Mouse (Mus musculus): Measurements from ENCODE around the gene Dnm1. TPM values are rescaled to one million over a fixed set of nuclear protein-coding genes. Genes with fewer than 3 reads are reported as not detected.
A peak's percentile ranks its signal among the peaks of the same experiment; 100 is the strongest.

The Dnm1 gene
- polyA plus RNA-seq, 1 experiment from 2014 or later, result 12.4 TPM

GRCm38 (mm10) chr2:32357710-32358109 is 4.6 kb upstream of the Dnm1 start:
- no peaks in the 10 kb centered on the region for H3K36me3 ChIP-seq (ENCODE audit: control insufficient read depth, insufficient read depth, low read length)
- ATAC-seq (replicated peaks; ENCODE audit: low FRiP score) (no peak), DNase-seq (ENCODE audit: low spot score) (no peak)
- peaks cover 2% of the 10 kb centered on the region; the same call in 1 of the 2 replicates for H3K4me1 ChIP-seq (replicated peaks; ENCODE audit: control insufficient read depth, insufficient read depth, low read length)
- H3K9me3 ChIP-seq (ENCODE audit: control insufficient read depth, low read length), result no peaks in the 10 kb centered on the region
- H3K27ac ChIP-seq (ENCODE audit: low read depth, low read length), result no peak overlapping the region
- H3K27me3 ChIP-seq (ENCODE audit: control insufficient read depth, insufficient read depth, low read length), result peaks cover 5% of the 10 kb centered on the region
- H3K9ac ChIP-seq (ENCODE audit: low read length), result no peak overlapping the region
- H3K4me3 ChIP-seq (ENCODE audit: low read depth, low read length), result no peak overlapping the region
- H3K4me2 ChIP-seq (ENCODE audit: low read depth, low read length, severe bottlenecking), result no peak overlapping the region
- WGBS, result 79% methylated on average over 3 of the region's 3 CpGs

GRCm38 (mm10) chr2:32356216-32356615 is 3.1 kb upstream of the Dnm1 start:
- H3K4me2 ChIP-seq (ENCODE audit: low read depth, low read length, severe bottlenecking), result no peak overlapping the region
- H3K27me3 ChIP-seq (ENCODE audit: control insufficient read depth, insufficient read depth, low read length), result no peaks in the 10 kb centered on the region
- peaks cover 7% of the 10 kb centered on the region; the same call in 1 of the 2 replicates for H3K4me1 ChIP-seq (replicated peaks; ENCODE audit: control insufficient read depth, insufficient read depth, low read length)
- H3K9me3 ChIP-seq (ENCODE audit: control insufficient read depth, low read length), result no peaks in the 10 kb centered on the region
- WGBS, result 85% methylated on average over 10 of the region's 10 CpGs
- ATAC-seq (replicated peaks; ENCODE audit: low FRiP score) (no peak), DNase-seq (ENCODE audit: low spot score) (no peak)
- no peak overlapping the region for H3K9ac ChIP-seq (ENCODE audit: low read length)
- H3K4me3 ChIP-seq (ENCODE audit: low read depth, low read length), result no peak overlapping the region
- no peak overlapping the region for H3K27ac ChIP-seq (ENCODE audit: low read depth, low read length)
- no peaks in the 10 kb centered on the region for H3K36me3 ChIP-seq (ENCODE audit: control insufficient read depth, insufficient read depth, low read length)

GRCm38 (mm10) chr2:32354336-32354895 is 1.3 kb upstream of the Dnm1 start:
- 81% methylated on average over 3 of the region's 3 CpGs for WGBS
- Histone ChIP-seq H3K9me3 (ENCODE audit: control insufficient read depth, low read length) (no peaks in the 10 kb centered on the region), H3K27ac (ENCODE audit: low read depth, low read length) (no peak overlapping the region), H3K36me3 (ENCODE audit: control insufficient read depth, insufficient read depth, low read length) (no peaks in the 10 kb centered on the region), H3K9ac (ENCODE audit: low read length) (no peak overlapping the region), H3K4me1 (replicated peaks; ENCODE audit: control insufficient read depth, insufficient read depth, low read length) (0 out of 2 replicates have a peak, but pooled peaks cover 7% of the 10 kb centered on the region), H3K4me3 (ENCODE audit: low read depth, low read length) (no peak overlapping the region), H3K4me2 (ENCODE audit: low read depth, low read length, severe bottlenecking) (no peak overlapping the region), H3K27me3 (ENCODE audit: control insufficient read depth, insufficient read depth, low read length) (no peaks in the 10 kb centered on the region)
- ATAC-seq (replicated peaks; ENCODE audit: low FRiP score), result no peak
- DNase-seq (ENCODE audit: low spot score), result no peak

GRCm38 (mm10) chr2:32353836-32354235 is 698 bp upstream of the Dnm1 start:
- DNase-seq (ENCODE audit: low spot score), result no peak
- Histone ChIP-seq H3K4me1 (replicated peaks; ENCODE audit: control insufficient read depth, insufficient read depth, low read length) (0 out of 2 replicates have a peak, but pooled peaks cover 7% of the 10 kb centered on the region), H3K27ac (ENCODE audit: low read depth, low read length) (no peak overlapping the region), H3K4me2 (ENCODE audit: low read depth, low read length, severe bottlenecking) (no peak overlapping the region), H3K36me3 (ENCODE audit: control insufficient read depth, insufficient read depth, low read length) (no peaks in the 10 kb centered on the region), H3K4me3 (ENCODE audit: low read depth, low read length) (no peak overlapping the region), H3K9me3 (ENCODE audit: control insufficient read depth, low read length) (no peaks in the 10 kb centered on the region), H3K27me3 (ENCODE audit: control insufficient read depth, insufficient read depth, low read length) (no peaks in the 10 kb centered on the region), H3K9ac (ENCODE audit: low read length) (no peak overlapping the region)
- no peak for ATAC-seq (replicated peaks; ENCODE audit: low FRiP score)
- WGBS, result 70% methylated on average over 6 of the region's 6 CpGs

GRCm38 (mm10) chr2:32352151-32353006 is 759 bp downstream of the Dnm1 start, which contains the start of gene Ciz1:
Gene Ciz1, plus strand, starts transcription at chr2:32352327.
- WGBS, result under 1% methylated on average over 37 of the region's 52 CpGs
- Histone ChIP-seq H3K27me3 (ENCODE audit: control insufficient read depth, insufficient read depth, low read length) (no peaks in the 10 kb centered on the region), H3K4me1 (replicated peaks; ENCODE audit: control insufficient read depth, insufficient read depth, low read length) (0 out of 2 replicates have a peak, but pooled peaks cover 7% of the 10 kb centered on the region), H3K4me3 (ENCODE audit: low read depth, low read length) (peak within 1 kb of the TSS; percentile 54), H3K36me3 (ENCODE audit: control insufficient read depth, insufficient read depth, low read length) (no peaks in the 10 kb centered on the region), H3K9ac (ENCODE audit: low read length) (peak within 1 kb of the TSS; percentile 73), H3K4me2 (ENCODE audit: low read depth, low read length, severe bottlenecking) (peak within 1 kb of the TSS; percentile 93), H3K9me3 (ENCODE audit: control insufficient read depth, low read length) (no peaks in the 10 kb centered on the region), H3K27ac (ENCODE audit: low read depth, low read length) (no peak within 1 kb of the TSS; the same call in 1 of the 2 replicates)
- DNase-seq (ENCODE audit: low spot score) (peak; percentile 74), ATAC-seq (replicated peaks; ENCODE audit: low FRiP score) (peak; percentile 49)

DNA sequence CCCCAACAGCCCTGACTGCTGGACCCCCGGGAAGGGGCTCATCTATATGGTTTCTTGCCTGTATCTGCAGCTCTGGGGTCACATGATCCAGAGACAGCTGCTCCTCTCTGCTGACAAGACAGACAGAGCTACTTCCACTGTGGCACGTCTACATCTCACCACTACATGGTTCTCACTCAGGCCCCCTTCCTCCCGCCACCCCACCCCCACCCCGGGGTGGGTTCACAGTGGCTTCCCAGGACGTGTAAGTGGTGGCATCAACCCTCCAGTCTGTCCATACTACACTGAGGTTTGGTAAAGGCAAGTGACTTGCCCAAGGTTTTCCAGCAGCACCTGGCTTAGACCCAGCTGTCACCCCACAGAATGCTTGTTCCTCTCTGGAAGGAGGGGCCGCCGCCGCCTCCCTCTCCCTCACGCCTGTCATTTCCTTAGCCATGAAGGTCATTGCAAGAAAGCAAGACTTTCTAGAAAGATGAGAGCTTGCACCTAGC is 1.6 kb downstream of the Dnm1 start:
- Histone ChIP-seq H3K4me1 (replicated peaks; ENCODE audit: control insufficient read depth, insufficient read depth, low read length) (0 out of 2 replicates have a peak, but pooled peaks cover 7% of the 10 kb centered on the region), H3K9me3 (ENCODE audit: control insufficient read depth, low read length) (no peaks in the 10 kb centered on the region), H3K27me3 (ENCODE audit: control insufficient read depth, insufficient read depth, low read length) (no peaks in the 10 kb centered on the region), H3K27ac (ENCODE audit: low read depth, low read length) (no peak overlapping the region), H3K4me2 (ENCODE audit: low read depth, low read length, severe bottlenecking) (peak overlapping the region; percentile 93), H3K9ac (ENCODE audit: low read length) (no peak overlapping the region; the same call in 1 of the 2 replicates), H3K4me3 (ENCODE audit: low read depth, low read length) (peak overlapping the region; percentile 54; the same call in 1 of the 2 replicates), H3K36me3 (ENCODE audit: control insufficient read depth, insufficient read depth, low read length) (no peaks in the 10 kb centered on the region)
- 61% methylated on average over 9 of the region's 9 CpGs for WGBS
- ATAC-seq (replicated peaks; ENCODE audit: low FRiP score) (no peak), DNase-seq (ENCODE audit: low spot score) (no peak)

DNA sequence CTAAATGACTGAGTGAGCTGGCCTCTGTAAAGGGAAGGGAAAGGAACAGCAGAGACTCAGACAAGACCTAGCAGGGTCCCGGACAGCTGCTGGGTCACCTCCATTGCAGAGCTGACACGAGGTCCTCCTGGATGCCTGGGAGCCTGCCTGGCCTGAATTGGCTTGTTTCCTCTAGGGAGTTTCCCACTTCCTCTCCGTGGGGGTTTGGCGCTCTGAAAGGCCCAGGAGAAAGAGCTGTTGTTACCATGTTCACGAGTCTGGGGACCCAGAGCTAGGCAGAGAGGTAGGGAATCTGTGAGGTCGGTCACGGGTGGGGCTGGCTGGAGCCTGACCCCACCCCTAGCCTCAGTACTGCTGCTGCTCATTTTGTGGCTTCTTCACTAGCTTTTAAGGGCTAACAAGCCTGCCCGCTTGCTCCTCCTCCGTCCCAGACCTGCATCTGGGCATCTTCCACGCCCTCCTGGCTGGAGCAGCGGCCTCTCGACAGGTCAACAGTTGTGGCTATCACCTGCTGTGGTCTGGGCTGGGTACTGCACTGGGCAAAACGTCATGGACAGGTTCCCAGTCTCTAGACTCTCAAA is 2.6 kb downstream of the Dnm1 start:
- Histone ChIP-seq H3K9ac (ENCODE audit: low read length) (no peak overlapping the region), H3K9me3 (ENCODE audit: control insufficient read depth, low read length) (no peaks in the 10 kb centered on the region), H3K27ac (ENCODE audit: low read depth, low read length) (no peak overlapping the region), H3K27me3 (ENCODE audit: control insufficient read depth, insufficient read depth, low read length) (no peaks in the 10 kb centered on the region), H3K4me2 (ENCODE audit: low read depth, low read length, severe bottlenecking) (no peak overlapping the region), H3K4me1 (replicated peaks; ENCODE audit: control insufficient read depth, insufficient read depth, low read length) (0 out of 2 replicates have a peak, but pooled peaks cover 7% of the 10 kb centered on the region), H3K36me3 (ENCODE audit: control insufficient read depth, insufficient read depth, low read length) (no peaks in the 10 kb centered on the region), H3K4me3 (ENCODE audit: low read depth, low read length) (no peak overlapping the region)
- 49% methylated on average over 13 of the region's 13 CpGs for WGBS
- DNase-seq (ENCODE audit: low spot score) (no peak), ATAC-seq (replicated peaks; ENCODE audit: low FRiP score) (no peak)

GRCm38 (mm10) chr2:32349625-32350255 is 3.4 kb downstream of the Dnm1 start:
- H3K27ac ChIP-seq (ENCODE audit: low read depth, low read length), result no peak overlapping the region
- no peaks in the 10 kb centered on the region for H3K9me3 ChIP-seq (ENCODE audit: control insufficient read depth, low read length)
- no peaks in the 10 kb centered on the region for H3K36me3 ChIP-seq (ENCODE audit: control insufficient read depth, insufficient read depth, low read length)
- H3K4me3 ChIP-seq (ENCODE audit: low read depth, low read length), result no peak overlapping the region
- 74% methylated on average over 8 of the region's 8 CpGs for WGBS
- H3K4me2 ChIP-seq (ENCODE audit: low read depth, low read length, severe bottlenecking), result no peak overlapping the region
- ATAC-seq (replicated peaks; ENCODE audit: low FRiP score) (no peak), DNase-seq (ENCODE audit: low spot score) (no peak)
- H3K4me1 ChIP-seq (replicated peaks; ENCODE audit: control insufficient read depth, insufficient read depth, low read length), result 0 out of 2 replicates have a peak, but pooled peaks cover 7% of the 10 kb centered on the region
- H3K9ac ChIP-seq (ENCODE audit: low read length), result no peak overlapping the region
- H3K27me3 ChIP-seq (ENCODE audit: control insufficient read depth, insufficient read depth, low read length), result no peaks in the 10 kb centered on the region

Measured in forebrain, embryonic 11.5 days (tissue).